Mouse (Mus musculus) megakaryocyte, adult 5-6 weeks (primary cell): ENCODE measurements at regions not wholly inside any gene's neighbourhood (a gene's known extent, or its start where the extent isn't known, plus 50 kb on each side); places are given as distances from the start of the nearest gene placed in this dataset.
A peak's percentile ranks its signal among the peaks of the same experiment; 100 is the strongest.

Experiments used
- ATAC-seq: 2 replicates; pipeline ENCODE4 v1.8.0; 2016; ENCODE audit warnings: mild to moderate bottlenecking, inconsistent platforms; ENCODE audit not compliant: poor library complexity, severe bottlenecking

- ATAC-seq: no peak
Observed at GRCm38 (mm10) chr2:157633286-157633685, 62.2 kb upstream of the Blcap start.

DNA sequence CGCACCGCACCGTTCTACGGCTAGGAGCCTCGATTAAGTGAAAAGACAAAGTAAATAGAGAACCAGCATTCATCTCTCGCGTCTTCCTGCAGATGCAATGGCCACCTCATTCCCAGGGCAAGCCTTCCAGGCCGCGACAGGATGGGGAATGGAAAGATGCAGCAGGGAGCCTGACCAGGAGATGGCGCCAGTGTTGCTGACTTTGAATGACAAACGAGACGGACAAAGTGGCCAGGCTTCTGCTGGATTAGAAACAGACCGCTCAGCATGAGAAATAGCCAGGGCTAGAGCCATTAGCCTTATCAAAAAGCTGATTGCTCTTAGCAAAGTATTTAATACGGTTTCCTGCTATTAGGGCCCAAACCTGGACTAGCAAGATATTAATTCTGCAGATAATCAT, 64.6 kb upstream of the Blcap start:
- peak; percentile 30; the same call in 1 of the 2 replicates for ATAC-seq

GRCm38 (mm10) chr2:157640873-157641272, 69.8 kb upstream of the Blcap start:
- peak; percentile 69 for ATAC-seq

DNA sequence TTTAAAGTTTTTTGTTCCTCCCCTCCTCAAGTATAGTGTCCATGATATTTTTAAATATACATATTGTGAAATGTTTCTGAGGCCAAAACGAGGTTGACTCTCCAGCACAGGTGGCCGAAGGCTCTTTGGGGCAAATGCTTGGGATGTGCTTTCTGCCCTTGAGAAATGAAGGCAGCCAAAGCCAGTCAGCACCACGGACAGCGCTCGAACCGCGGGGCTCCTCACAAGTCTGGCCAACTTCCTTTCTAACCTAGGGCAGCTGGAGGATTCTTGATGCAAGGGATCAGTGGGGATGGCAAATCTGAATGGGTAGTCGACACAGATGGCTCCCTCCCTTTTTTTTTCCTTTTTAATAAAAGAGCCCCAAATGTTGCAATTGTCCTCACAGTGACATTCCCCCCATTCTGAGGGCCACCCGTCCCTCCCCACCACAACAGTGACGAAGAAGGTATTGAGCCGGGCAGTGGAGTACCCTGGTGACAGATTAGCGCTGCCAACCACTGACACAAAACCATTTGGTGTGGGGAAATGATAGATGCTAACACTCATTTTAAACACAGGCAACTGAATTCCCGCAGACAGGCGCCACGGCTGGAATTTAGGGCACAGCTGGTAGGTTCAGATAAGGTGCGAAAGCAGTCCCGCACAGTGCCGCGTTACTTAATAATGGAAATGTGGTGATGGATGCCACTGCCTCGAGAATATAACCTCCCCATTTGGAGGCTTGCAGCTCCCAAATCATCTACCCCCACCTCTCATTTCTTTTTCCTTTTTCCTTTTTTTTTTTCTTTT, 73.4 kb upstream of the Ctnnbl1 start:
- no peak for ATAC-seq

DNA sequence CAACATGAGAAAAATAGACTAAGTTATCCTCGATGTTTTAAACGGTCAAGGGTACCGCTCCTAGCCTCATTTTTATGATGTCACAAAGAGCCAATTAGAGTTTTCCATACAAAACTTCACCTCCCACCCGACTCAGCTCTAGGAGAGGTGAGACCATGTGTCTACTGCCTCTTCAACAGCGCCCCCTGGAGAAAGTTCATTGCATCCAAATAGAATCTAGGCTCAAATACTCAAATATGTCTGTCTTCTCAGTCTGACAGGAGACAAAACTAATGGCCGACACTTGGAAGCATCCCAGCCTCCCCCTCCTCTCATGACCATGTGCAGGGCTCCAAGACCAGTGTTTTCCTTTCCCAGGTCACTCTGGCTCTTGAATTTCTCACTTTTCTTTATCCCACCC, 72.7 kb upstream of the Ctnnbl1 start:
- ATAC-seq: no peak

DNA sequence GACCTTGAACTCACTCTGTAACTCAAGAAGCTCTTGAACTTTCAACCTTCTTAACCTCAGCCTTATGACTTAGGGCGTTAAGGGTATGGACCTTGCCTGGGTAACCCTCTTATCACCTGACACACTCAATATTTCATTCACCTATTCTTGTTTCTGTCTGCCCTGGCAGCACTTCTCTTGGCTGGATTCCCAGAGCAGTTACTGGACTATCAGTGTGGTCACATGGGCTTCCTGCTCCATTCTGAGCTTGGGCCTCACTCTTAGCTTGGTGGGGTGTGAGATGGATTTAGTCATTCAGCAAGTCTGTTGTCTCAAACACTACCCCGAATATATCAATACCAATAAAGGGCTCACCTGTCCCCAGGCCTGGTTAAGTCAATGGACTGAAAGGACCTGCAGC, 67.0 kb upstream of the Ctnnbl1 start:
- ATAC-seq: no peak

DNA sequence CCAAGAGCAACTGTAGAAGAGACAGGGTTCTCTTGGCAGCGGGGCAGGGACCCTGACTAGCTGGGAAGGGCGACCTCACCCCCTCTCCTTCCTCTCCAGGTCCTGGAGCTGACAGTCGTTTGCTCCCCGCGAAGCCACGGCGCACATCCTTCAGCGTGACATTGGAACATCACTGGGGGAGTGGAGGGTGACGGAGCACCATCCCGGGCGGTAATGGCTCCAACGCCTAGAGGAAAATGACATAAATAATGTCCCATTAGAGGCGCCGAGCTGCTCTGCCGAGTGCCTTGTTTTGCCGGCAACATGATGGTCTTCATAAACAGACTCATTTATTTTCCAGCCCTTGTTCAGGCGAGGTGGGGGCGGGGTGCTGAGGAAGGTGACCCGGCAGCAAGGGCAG, 62.3 kb upstream of the Ctnnbl1 start:
- ATAC-seq: no peak

DNA sequence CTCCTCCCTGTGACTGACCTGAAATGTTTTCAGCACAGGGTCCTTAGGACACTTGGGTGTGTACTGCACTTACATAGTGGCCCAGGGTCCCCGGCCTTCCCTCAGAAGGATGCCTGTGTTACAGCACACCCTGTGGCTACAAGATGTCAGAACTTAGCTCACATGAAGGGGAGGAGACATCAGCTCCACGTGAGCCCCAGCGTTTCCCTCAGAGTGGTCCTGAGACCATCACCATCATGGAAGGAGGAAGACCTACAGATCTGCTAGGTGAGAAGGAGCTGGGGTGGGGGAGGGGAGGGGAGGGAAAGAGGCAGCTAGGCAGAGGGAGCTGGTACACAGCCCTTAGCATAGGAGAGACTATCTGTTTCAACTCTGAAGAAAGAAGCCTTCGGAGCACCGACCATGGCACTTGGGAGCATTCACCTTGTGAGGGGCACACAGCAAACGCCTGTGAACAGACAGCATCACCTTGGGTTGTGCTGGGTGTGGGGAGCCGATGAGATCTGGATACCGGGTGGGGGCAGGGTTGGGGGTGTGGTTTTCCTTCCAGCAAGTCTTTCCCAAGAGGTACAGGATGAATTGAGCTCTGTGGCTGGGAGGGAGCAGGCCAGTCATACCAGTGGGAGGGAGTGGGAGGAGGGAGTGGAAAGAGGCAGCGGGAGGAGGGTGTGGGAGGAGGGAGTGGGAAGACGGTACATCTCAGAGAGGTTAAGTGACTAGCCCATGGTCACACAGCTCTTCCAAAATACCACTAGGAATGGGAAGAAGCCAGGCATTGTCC, 60.6 kb upstream of the Ctnnbl1 start:
- ATAC-seq: no peak

GRCm38 (mm10) chr2:157677262-157677661, 59.9 kb upstream of the Ctnnbl1 start:
- no peak for ATAC-seq

DNA sequence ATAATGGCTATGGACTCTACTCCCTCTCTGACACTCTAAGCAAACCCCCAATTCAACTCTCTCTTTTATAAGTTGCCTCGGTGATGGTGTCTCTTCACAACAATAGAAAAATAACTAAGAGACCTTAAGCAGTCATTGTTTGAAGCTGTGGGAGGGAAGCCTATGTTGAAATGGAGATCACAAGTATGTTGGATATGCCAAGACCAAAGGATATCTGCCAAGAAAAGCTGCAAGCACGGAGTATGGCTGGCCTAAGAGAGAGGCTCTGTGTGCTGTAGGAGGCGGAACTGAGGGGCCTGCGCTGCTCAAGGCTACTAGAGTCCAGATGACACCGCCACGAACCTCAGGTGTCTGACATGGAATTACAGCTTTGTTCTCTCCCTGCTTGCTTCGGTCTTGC, 55.3 kb upstream of the Ctnnbl1 start:
- no peak for ATAC-seq
